Mouse (Mus musculus): Measurements from ENCODE around the gene Fermt1.

Gene Fermt1

GRCm38 (mm10) chr2:132927298-132927697 is 18.4 kb downstream of the Fermt1 start:
- in situ Hi-C loops (cut with MboI; ENCODE audit: low pct_unique_long_range_greater_than_20kb in 1 of 2, low sequenced_read_pairs in 2 of 2, unreplicated experiment in 1 of 2): no loop called here

GRCm38 (mm10) chr2:132923290-132924085 is 22.2 kb downstream of the Fermt1 start:
- in situ Hi-C loops (cut with MboI; ENCODE audit: low pct_unique_long_range_greater_than_20kb in 1 of 2, low sequenced_read_pairs in 2 of 2, unreplicated experiment in 1 of 2): loop anchor here (25.0 kb wide), 2 partner anchors 411 to 611 kb away; no protein-coding TSS in a partner anchor

- in situ Hi-C loops (cut with MboI; ENCODE audit: low pct_unique_long_range_greater_than_20kb in 1 of 2, low sequenced_read_pairs in 2 of 2, unreplicated experiment in 1 of 2): loop anchor here (25.0 kb wide), 2 partner anchors 410 to 610 kb away; no protein-coding TSS in a partner anchor
These were observed 23.4 kb downstream of the Fermt1 start for GRCm38 (mm10) chr2:132922076-132922873.

GRCm38 (mm10) chr2:132914785-132915184 is 30.9 kb downstream of the Fermt1 start:
- in situ Hi-C loops (cut with MboI; ENCODE audit: low pct_unique_long_range_greater_than_20kb in 1 of 2, low sequenced_read_pairs in 2 of 2, unreplicated experiment in 1 of 2): loop anchor here (25.0 kb wide), 2 partner anchors 402 to 602 kb away; no protein-coding TSS in a partner anchor

GRCm38 (mm10) chr2:132906763-132907162 is 38.9 kb downstream of the Fermt1 start:
- in situ Hi-C loops (cut with MboI; ENCODE audit: low pct_unique_long_range_greater_than_20kb in 1 of 2, low sequenced_read_pairs in 2 of 2, unreplicated experiment in 1 of 2): loop anchor here (10.0 to 25.0 kb wide), 3 partner anchors 382 to 594 kb away; no protein-coding TSS in a partner anchor

GRCm38 (mm10) chr2:132904961-132905360 is 40.7 kb downstream of the Fermt1 start:
- in situ Hi-C loops (cut with MboI; ENCODE audit: low pct_unique_long_range_greater_than_20kb in 1 of 2, low sequenced_read_pairs in 2 of 2, unreplicated experiment in 1 of 2): loop anchor here (5.0 to 25.0 kb wide), 4 partner anchors 58 to 593 kb away; partner anchors contain the start of gene Crls1 (in 1 of the 2)

- in situ Hi-C loops (cut with MboI; ENCODE audit: low pct_unique_long_range_greater_than_20kb in 1 of 2, low sequenced_read_pairs in 2 of 2, unreplicated experiment in 1 of 2): loop anchor here (5.0 to 25.0 kb wide), 4 partner anchors 56 to 591 kb away; partner anchors contain the start of gene Crls1 (in 1 of the 2)
These were observed 42.2 kb downstream of the Fermt1 start for GRCm38 (mm10) chr2:132903498-132903897.

GRCm38 (mm10) chr2:132902056-132902455 is 43.6 kb downstream of the Fermt1 start:
- in situ Hi-C loops (cut with MboI; ENCODE audit: low pct_unique_long_range_greater_than_20kb in 1 of 2, low sequenced_read_pairs in 2 of 2, unreplicated experiment in 1 of 2): loop anchor here (5.0 to 25.0 kb wide), 4 partner anchors 55 to 590 kb away; partner anchors contain the start of gene Crls1 (in 1 of the 2)

- in situ Hi-C loops (cut with MboI; ENCODE audit: low pct_unique_long_range_greater_than_20kb in 1 of 2, low sequenced_read_pairs in 2 of 2, unreplicated experiment in 1 of 2): loop anchor here (5.0 to 25.0 kb wide), 4 partner anchors 54 to 589 kb away; partner anchors contain the start of gene Crls1 (in 1 of the 2)
These were observed 44.1 kb downstream of the Fermt1 start for GRCm38 (mm10) chr2:132901636-132902035.

GRCm38 (mm10) chr2:132900596-132900995 is 45.1 kb downstream of the Fermt1 start:
- in situ Hi-C loops (cut with MboI; ENCODE audit: low pct_unique_long_range_greater_than_20kb in 1 of 2, low sequenced_read_pairs in 2 of 2, unreplicated experiment in 1 of 2): loop anchor here (5.0 to 25.0 kb wide), 4 partner anchors 53 to 588 kb away; partner anchors contain the start of gene Crls1 (in 1 of the 2)

- in situ Hi-C loops (cut with MboI; ENCODE audit: low pct_unique_long_range_greater_than_20kb in 1 of 2, low sequenced_read_pairs in 2 of 2, unreplicated experiment in 1 of 2): no loop called here
These were observed 47.5 kb downstream of the Fermt1 start for GRCm38 (mm10) chr2:132898211-132898610.

GRCm38 (mm10) chr2:132893826-132894225 is 51.9 kb downstream of the Fermt1 start:
- in situ Hi-C loops (cut with MboI; ENCODE audit: low pct_unique_long_range_greater_than_20kb in 1 of 2, low sequenced_read_pairs in 2 of 2, unreplicated experiment in 1 of 2): no loop called here

GRCm38 (mm10) chr2:132885312-132885711 is 60.4 kb downstream of the Fermt1 start:
- in situ Hi-C loops (cut with MboI; ENCODE audit: low pct_unique_long_range_greater_than_20kb in 1 of 2, low sequenced_read_pairs in 2 of 2, unreplicated experiment in 1 of 2): no loop called here

- in situ Hi-C loops (cut with MboI; ENCODE audit: low pct_unique_long_range_greater_than_20kb in 1 of 2, low sequenced_read_pairs in 2 of 2, unreplicated experiment in 1 of 2): no loop called here
These were observed 61.3 kb downstream of the Fermt1 start for GRCm38 (mm10) chr2:132884303-132884967.

GRCm38 (mm10) chr2:132880844-132881645 is 64.7 kb downstream of the Fermt1 start, which contains the start of gene Lrrn4:
Gene Lrrn4, minus strand, starts transcription at chr2:132880891.
- in situ Hi-C loops (cut with MboI; ENCODE audit: low pct_unique_long_range_greater_than_20kb in 1 of 2, low sequenced_read_pairs in 2 of 2, unreplicated experiment in 1 of 2): no loop called here

GRCm38 (mm10) chr2:132879261-132880044 is 66.3 kb downstream of the Fermt1 start:
- in situ Hi-C loops (cut with MboI; ENCODE audit: low pct_unique_long_range_greater_than_20kb in 1 of 2, low sequenced_read_pairs in 2 of 2, unreplicated experiment in 1 of 2): no loop called here

- in situ Hi-C loops (cut with MboI; ENCODE audit: low pct_unique_long_range_greater_than_20kb in 1 of 2, low sequenced_read_pairs in 2 of 2, unreplicated experiment in 1 of 2): no loop called here
These were observed 68.7 kb downstream of the Fermt1 start for GRCm38 (mm10) chr2:132876991-132877390.

All from mouse embryonic stem cell (cell line).